Mouse (Mus musculus) adrenal gland, adult 2 months (tissue): ENCODE results near the gene Lgals7. TPM values are rescaled to one million over a fixed set of nuclear protein-coding genes. Genes with fewer than 3 reads are reported as not detected.
"Not testable (repeated sequence)": the region's sequence is repeated elsewhere in the genome, so short reads cannot be mapped to it uniquely, and the experiment has no call there.

Experiments
- DNase-seq: peaks from one replicate; pipeline ENCODE4 v3.0.0; 2021
- polyA plus RNA-seq: library from polyadenylated mRNA; depleted of rRNA; stranded (reverse); fragments of >200 nt; gene quantifications from 2 replicates; pipeline ENCODE4 v1.2.3, GENCODE M21; 2012
- total RNA-seq, 2 experiments: library from RNA; stranded (reverse); gene quantifications; 2 replicates each; pipeline ENCODE4 v1.2.3; 2021

The Lgals7 gene
- total and polyA plus RNA-seq, 3 experiments = 0.69 to 0.97 (median 0.81) TPM

- DNase-seq = no peak
Observed at GRCm38 (mm10) chr7:28877155-28877554, 13.5 kb downstream of the Lgals7 start.

GRCm38 (mm10) chr7:28877856-28878255 lies 14.2 kb downstream of the Lgals7 start:
- DNase-seq = no peak

- DNase-seq = no peak
Observed at GRCm38 (mm10) chr7:28879606-28880005, 16.0 kb downstream of the Lgals7 start.

GRCm38 (mm10) chr7:28880554-28880953 lies 16.9 kb downstream of the Lgals7 start:
- DNase-seq = no peak

- DNase-seq = no peak
Observed at GRCm38 (mm10) chr7:28881199-28881598, 17.5 kb downstream of the Lgals7 start, which contains the start of gene Capn12. Gene Capn12 (plus strand): TSS chr7:28881422.

- DNase-seq = no peak
Observed at GRCm38 (mm10) chr7:28883039-28883438, 19.4 kb downstream of the Lgals7 start.

GRCm38 (mm10) chr7:28883704-28884103 lies 20.1 kb downstream of the Lgals7 start:
- not testable (repeated sequence) for DNase-seq

- DNase-seq = no peak
Observed at GRCm38 (mm10) chr7:28886486-28886885, 22.8 kb downstream of the Lgals7 start.

GRCm38 (mm10) chr7:28888701-28889161 lies 25.1 kb downstream of the Lgals7 start:
- DNase-seq = no peak

- no peak for DNase-seq
Observed at GRCm38 (mm10) chr7:28892601-28893000, 28.9 kb downstream of the Lgals7 start.

- DNase-seq = peak; percentile 68
Observed at GRCm38 (mm10) chr7:28893643-28894265, 30.1 kb downstream of the Lgals7 start.

- no peak for DNase-seq
Observed at GRCm38 (mm10) chr7:28894942-28895341, 31.3 kb downstream of the Lgals7 start.

- DNase-seq = no peak
Observed at GRCm38 (mm10) chr7:28897661-28898060, 34.0 kb downstream of the Lgals7 start.

- DNase-seq = no peak
Observed at GRCm38 (mm10) chr7:28899972-28900371, 36.3 kb downstream of the Lgals7 start.

GRCm38 (mm10) chr7:28901311-28902125 lies 37.9 kb downstream of the Lgals7 start:
- peak; percentile 57 for DNase-seq

- DNase-seq = peak; percentile 78
Observed at GRCm38 (mm10) chr7:28902180-28902579, 38.5 kb downstream of the Lgals7 start.

GRCm38 (mm10) chr7:28902809-28903208 lies 39.2 kb downstream of the Lgals7 start:
- no peak for DNase-seq

GRCm38 (mm10) chr7:28903778-28904177 lies 40.1 kb downstream of the Lgals7 start:
- no peak for DNase-seq

- no peak for DNase-seq
Observed at GRCm38 (mm10) chr7:28907195-28907594, 43.5 kb downstream of the Lgals7 start.

- DNase-seq = peak; percentile 76
Observed at GRCm38 (mm10) chr7:28911632-28912031, 48.0 kb downstream of the Lgals7 start.

GRCm38 (mm10) chr7:28913171-28913570 lies 49.5 kb downstream of the Lgals7 start:
- DNase-seq = no peak
